In genomic region chr14:45597855-45598254, GRCm38 (mm10) we compare ENCODE assay signal across 16 mouse cellular contexts.
"Had no signal": no experiment of that assay in that cellular context is flagged by ENCODE, and none has a peak within 500 bp of the region (broad histone marks: within the 10 kb centered on the region; RNA-seq: fewer than 3 reads in every experiment).

No protein-coding gene starts in this region.

- H3K27ac ChIP-seq: liver, embryonic 13.5 days; macrophage; midbrain, embryonic 12.5 days; midbrain, embryonic 15.5 days; neural tube, embryonic 12.5 days; neural tube, embryonic 15.5 days had no signal

- ATAC-seq: intestine, embryonic 16.5 days; lung, postnatal 0 days; midbrain, embryonic 15.5 days had no signal

- H3K4me2 ChIP-seq: liver, embryonic 13.5 days; midbrain, embryonic 12.5 days; midbrain, embryonic 15.5 days; neural tube, embryonic 12.5 days; neural tube, embryonic 15.5 days had no signal

- H3K27me3 ChIP-seq: liver, embryonic 13.5 days; midbrain, embryonic 12.5 days; midbrain, embryonic 15.5 days; neural tube, embryonic 12.5 days; neural tube, embryonic 15.5 days had no signal

- H3K9me3 ChIP-seq: liver, embryonic 13.5 days; midbrain, embryonic 12.5 days; midbrain, embryonic 15.5 days; neural tube, embryonic 12.5 days; neural tube, embryonic 15.5 days had no signal

- H3K4me1 ChIP-seq: liver, embryonic 13.5 days; midbrain, embryonic 12.5 days; midbrain, embryonic 15.5 days; neural tube, embryonic 12.5 days had no signal

- H3K9ac ChIP-seq: liver, embryonic 13.5 days; midbrain, embryonic 12.5 days; midbrain, embryonic 15.5 days; neural tube, embryonic 12.5 days; neural tube, embryonic 15.5 days had no signal

- DNase-seq: kidney, adult 18-20 months; kidney, adult 9 months; kidney, postnatal 25 days; left cerebral cortex, postnatal 4 days; liver, embryonic 13.5 days; right cerebral cortex, adult 18-20 months; right cerebral cortex, postnatal 14 days; right cerebral cortex, postnatal 4 days; thymus, postnatal 25 days had no signal

- H3K4me3 ChIP-seq: liver, embryonic 13.5 days; midbrain, embryonic 12.5 days; midbrain, embryonic 15.5 days; neural tube, embryonic 12.5 days; neural tube, embryonic 15.5 days had no signal
